Mouse (Mus musculus): Measurements from ENCODE around the gene Olfr857. TPM values are rescaled to one million over a fixed set of nuclear protein-coding genes. Genes with fewer than 3 reads are reported as not detected.

The Olfr857 gene
- polyA plus RNA-seq (2021; fragmentation: Nextera tagmentation) = not detected in 2 replicates
- long read RNA-seq, experiment 1 = 0 reads
- long read RNA-seq, experiment 2 = 0 reads

DNA sequence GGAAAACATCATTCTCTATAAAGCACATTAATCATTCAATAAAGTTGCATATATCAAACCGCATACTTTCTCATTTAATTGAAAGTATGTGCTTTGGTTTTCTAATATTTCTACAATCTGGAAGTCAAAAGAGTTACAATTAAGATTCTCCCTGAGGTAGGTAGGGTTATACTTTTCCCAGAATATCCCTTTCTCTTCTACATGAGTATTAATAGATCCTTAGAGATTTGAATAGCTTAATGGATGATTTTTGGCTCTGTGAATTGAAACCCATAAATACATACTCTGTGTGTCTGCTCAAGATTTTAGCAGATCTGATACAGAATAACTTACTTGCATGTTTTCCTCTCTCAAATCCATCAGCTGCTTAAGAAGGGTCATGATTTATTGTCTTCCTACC lies at the start of gene Olfr857:
TSS of gene Olfr857 (plus strand) at position 301 of the 400 bp plus-strand sequence.

Other genes starting within 250 kb of the Olfr857 start
- gene Olfr850, start 231.2 kb upstream of the Olfr857 start, polyA plus RNA-seq (2021; fragmentation: Nextera tagmentation) = not detected in 2 replicates
- not detected in 2 replicates for gene Olfr851, start 216.1 kb upstream of the Olfr857 start, polyA plus RNA-seq (2021; fragmentation: Nextera tagmentation)
- gene Olfr853, start 168.4 kb upstream of the Olfr857 start, polyA plus RNA-seq (2021; fragmentation: Nextera tagmentation) = not detected in 2 replicates
- gene Olfr854, start 142.1 kb upstream of the Olfr857 start, polyA plus RNA-seq (2021; fragmentation: Nextera tagmentation) = not detected in 2 replicates
- gene Olfr855, start 126.8 kb upstream of the Olfr857 start, polyA plus RNA-seq (2021; fragmentation: Nextera tagmentation) = not detected in 2 replicates
- gene Zfp317, start 87.3 kb upstream of the Olfr857 start, polyA plus RNA-seq (2021; fragmentation: Nextera tagmentation) = 8.6 and 13.6 TPM in 2 replicates
- gene Olfr58, start 70.8 kb downstream of the Olfr857 start, polyA plus RNA-seq (2021; fragmentation: Nextera tagmentation) = not detected in 2 replicates
- not detected in 2 replicates for gene Olfr859, start 95.5 kb downstream of the Olfr857 start, polyA plus RNA-seq (2021; fragmentation: Nextera tagmentation)
- not detected in 2 replicates for gene Olfr860, start 140.3 kb downstream of the Olfr857 start, polyA plus RNA-seq (2021; fragmentation: Nextera tagmentation)
- gene Olfr862, start 178.6 kb downstream of the Olfr857 start, polyA plus RNA-seq (2021; fragmentation: Nextera tagmentation) = not detected in 2 replicates
- gene Olfr77, start 207.4 kb downstream of the Olfr857 start, polyA plus RNA-seq (2021; fragmentation: Nextera tagmentation) = 0.45 and 0.57 TPM in 2 replicates